Mouse (Mus musculus) embryonic facial prominence, embryonic 15.5 days (tissue): ENCODE measurements around the gene Schip1. TPM values are rescaled to one million over a fixed set of nuclear protein-coding genes. Genes with fewer than 3 reads are reported as not detected.

Experiments used
- polyA plus RNA-seq: library from polyadenylated mRNA; unstranded; fragments of >200 nt; fragmentation: Nextera tagmentation; extraction: Ambion mirVana; gene quantifications from 2 replicates; pipeline ENCODE4 v1.2.1, GENCODE M21; 2015

Schip1 gene
- polyA plus RNA-seq, 1 experiment from 2014 or later, result 30.9 TPM

Other genes with a start within 250 kb of the Schip1 start
- 0.28 TPM in 1 of 2 replicates, not detected in the other for gene Iqcj, start 172.6 kb upstream of the Schip1 start, polyA plus RNA-seq
- gene Iqschfp, start 172.6 kb upstream of the Schip1 start, polyA plus RNA-seq, result 0.08 and 0.24 TPM in 2 replicates